Mouse (Mus musculus) megakaryocyte, embryonic 14.5 days (primary cell): ENCODE data around the gene Oxa1l.

ENCODE experiments used
- FLI1 ChIP-seq: IDR thresholded peaks from 2 replicates; pipeline ENCODE4 v1.6.1; 2012; ENCODE audit warnings: low read length, inconsistent platforms, mixed read lengths
- GATA1 ChIP-seq: IDR thresholded peaks from 3 replicates; pipeline ENCODE4 v1.6.1; 2012; ENCODE audit warnings: mixed read lengths, low read length, inconsistent platforms, borderline replicate concordance

DNA sequence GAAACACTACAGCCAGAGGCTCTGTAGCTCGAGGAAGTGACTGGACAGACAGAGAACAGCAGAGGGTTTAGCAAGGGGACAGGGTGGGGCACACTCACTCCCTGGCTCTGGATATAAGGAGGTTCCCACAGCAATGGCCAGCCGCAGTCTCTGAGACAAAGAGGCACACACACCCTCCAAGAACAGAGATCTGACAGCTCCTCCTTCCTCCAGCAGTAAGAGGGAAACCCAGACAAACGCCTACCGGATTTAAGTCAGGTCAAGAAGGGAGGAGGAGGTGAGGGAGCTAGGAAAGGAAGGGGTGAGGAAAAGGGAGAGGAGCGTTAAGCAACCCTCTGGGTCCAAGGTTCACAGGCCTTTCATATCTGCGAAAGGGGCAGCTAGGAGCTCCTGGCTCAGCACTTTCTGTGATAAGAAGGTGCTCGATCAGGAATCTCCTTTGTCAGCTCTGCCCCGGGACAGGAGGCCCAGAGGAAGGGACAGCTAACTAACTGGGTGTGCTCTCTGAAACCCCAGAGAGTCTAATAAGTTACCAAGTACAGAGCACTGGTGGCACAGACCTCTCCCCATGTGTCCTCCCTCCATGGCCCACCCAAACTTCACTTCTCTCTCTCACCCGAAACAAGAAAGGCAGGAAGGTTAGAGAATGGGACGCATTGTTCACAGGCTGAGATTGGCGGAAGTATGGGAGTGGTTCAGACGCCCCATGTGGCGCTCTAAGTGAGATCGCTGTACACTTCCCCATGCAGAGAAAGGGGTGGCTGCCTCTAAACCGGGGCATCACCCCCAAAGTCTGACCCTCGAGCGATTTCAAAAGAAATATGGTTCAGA lies 49.6 kb downstream of the Oxa1l start:
- TF ChIP-seq FLI1 (no peak), GATA1 (no peak)
